Mouse (Mus musculus) midbrain, embryonic 16.5 days (tissue): ENCODE measurements around the gene Lifr. TPM values are rescaled to one million over a fixed set of nuclear protein-coding genes. Genes with fewer than 3 reads are reported as not detected.

ENCODE experiments used
- ATAC-seq: fragments of 200-750 bp; cut with Nextera tagmentation; 2 replicates; pipeline ENCODE4 v1.8.0; 2017; ENCODE audit warnings: moderate TSS enrichment
- H3K27ac ChIP-seq: fragments of 300-500 bp; sonication (generic); 2 replicates; pipeline ENCODE4 v1.5.1; 2014; ENCODE audit warnings: mild to moderate bottlenecking, low read length, mixed read lengths
- H3K27me3 ChIP-seq: fragments of 300-500 bp; sonication (generic); 2 replicates; pipeline ENCODE4 v1.6.1; 2014; ENCODE audit warnings: low read depth, low read length, mixed read lengths; ENCODE audit not compliant: control insufficient read depth, insufficient read depth
- H3K36me3 ChIP-seq: fragments of 300-500 bp; sonication (generic); 2 replicates; pipeline ENCODE4 v1.6.1; 2014; ENCODE audit warnings: mild to moderate bottlenecking, low read length, moderate library complexity, mixed read lengths; ENCODE audit not compliant: control insufficient read depth, insufficient read depth
- H3K4me1 ChIP-seq: fragments of 300-500 bp; sonication (generic); 2 replicates; pipeline ENCODE4 v1.6.1; 2014; ENCODE audit warnings: mild to moderate bottlenecking, low read length, mixed read lengths; ENCODE audit not compliant: control insufficient read depth, insufficient read depth
- H3K4me2 ChIP-seq: fragments of 300-500 bp; sonication (generic); 2 replicates; pipeline ENCODE4 v1.6.1; 2014; ENCODE audit warnings: mild to moderate bottlenecking, low read length, mixed read lengths
- H3K4me3 ChIP-seq: fragments of 300-500 bp; sonication (generic); 2 replicates; pipeline ENCODE4 v1.5.1; 2014; ENCODE audit warnings: low read depth, mild to moderate bottlenecking, low read length, moderate library complexity, mixed read lengths
- H3K9ac ChIP-seq: fragments of 300-500 bp; sonication (generic); 2 replicates; pipeline ENCODE4 v1.6.1; 2014; ENCODE audit warnings: low read depth, low read length, mixed read lengths
- H3K9me3 ChIP-seq: fragments of 300-500 bp; sonication (generic); replicated peaks from 2 replicates; pipeline ENCODE4 v1.6.1; 2014; ENCODE audit warnings: mild to moderate bottlenecking, low read length, mixed read lengths; ENCODE audit not compliant: control insufficient read depth, poor library complexity, severe bottlenecking
- WGBS: fragments of 180-500 bp; shearing (Covaris S2); extraction: QIAGEN DNeasy Blood & Tissue Kit; methylation state at CpG from one replicate; pipeline ENCODE4 v1.1.7; 2014; 5-methylcytosine and 5-hydroxymethylcytosine counted together
- polyA plus RNA-seq: library from polyadenylated mRNA; unstranded; fragments of >200 nt; fragmentation: Nextera tagmentation; extraction: Ambion mirVana; gene quantifications from 2 replicates; pipeline ENCODE4 v1.2.1, GENCODE M21; 2015

Lifr gene
- polyA plus RNA-seq, 1 experiment from 2014 or later = 9.5 TPM

DNA sequence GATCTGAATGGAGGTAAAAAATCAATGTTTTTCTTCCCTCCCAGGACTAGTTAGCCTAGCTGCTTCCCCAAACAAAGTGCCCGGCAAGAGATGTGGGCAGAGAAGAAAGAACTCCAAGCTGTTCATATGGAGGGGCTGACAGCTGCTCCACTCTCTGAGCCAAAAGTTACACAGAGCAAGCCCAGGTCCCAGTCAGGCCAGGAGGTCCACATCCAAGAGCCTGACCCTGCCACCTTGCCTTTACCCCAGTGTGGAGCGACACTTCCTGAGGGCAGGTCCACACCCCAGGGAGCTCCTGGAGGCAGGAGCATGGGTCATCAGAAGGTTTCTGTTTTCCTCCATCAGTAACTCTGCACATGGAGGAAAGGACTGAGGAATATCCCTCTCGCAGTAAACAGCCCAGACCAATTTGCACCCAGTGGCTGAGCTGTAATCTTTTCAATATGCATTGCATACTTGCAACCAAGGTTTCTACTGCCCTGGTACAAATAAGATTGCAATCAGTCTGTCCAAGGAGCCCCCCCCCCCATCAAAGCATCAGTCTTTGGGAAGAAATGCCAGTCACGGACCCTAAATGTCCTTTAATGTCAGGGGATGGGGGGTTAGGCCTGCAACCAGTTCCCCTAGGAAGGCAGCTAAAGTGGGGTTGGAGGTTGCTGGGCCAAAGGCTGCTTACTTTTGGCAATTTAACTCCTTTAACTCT, 28.3 kb upstream of the Lifr start:
- ATAC-seq = peak; percentile 56
- Histone ChIP-seq H3K4me3 (no peak overlapping the region), H3K27ac (no peak overlapping the region), H3K9ac (no peak overlapping the region), H3K27me3 (no peaks in the 10 kb centered on the region), H3K4me2 (no peak overlapping the region), H3K9me3 (no peaks in the 10 kb centered on the region), H3K4me1 (peaks cover 2% of the 10 kb centered on the region; the same call in 1 of the 2 replicates), H3K36me3 (no peaks in the 10 kb centered on the region)
- WGBS = 18% methylated on average over 4 of the region's 4 CpGs

DNA sequence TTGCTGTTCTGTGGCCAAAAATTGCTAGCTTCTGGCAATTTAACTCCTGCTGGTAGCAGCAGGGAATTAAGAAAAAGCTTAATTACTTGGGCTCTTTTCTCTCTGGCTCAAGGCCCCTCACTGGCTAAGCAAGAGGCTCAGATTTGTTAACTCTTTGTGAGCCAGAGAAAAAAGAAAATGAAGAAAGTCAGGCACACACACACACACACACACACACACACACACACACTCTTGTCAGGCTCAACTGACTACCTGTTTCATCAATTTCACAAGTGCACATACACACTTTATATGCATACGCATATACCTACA, 27.8 kb upstream of the Lifr start:
- Histone ChIP-seq H3K9me3 (no peaks in the 10 kb centered on the region), H3K36me3 (no peaks in the 10 kb centered on the region), H3K27me3 (no peaks in the 10 kb centered on the region), H3K27ac (no peak overlapping the region), H3K4me3 (no peak overlapping the region), H3K4me2 (no peak overlapping the region), H3K9ac (no peak overlapping the region), H3K4me1 (peaks cover 2% of the 10 kb centered on the region; the same call in 1 of the 2 replicates)
- no peak for ATAC-seq
- WGBS = 94% methylated on average over 1 of the region's 1 CpGs

DNA sequence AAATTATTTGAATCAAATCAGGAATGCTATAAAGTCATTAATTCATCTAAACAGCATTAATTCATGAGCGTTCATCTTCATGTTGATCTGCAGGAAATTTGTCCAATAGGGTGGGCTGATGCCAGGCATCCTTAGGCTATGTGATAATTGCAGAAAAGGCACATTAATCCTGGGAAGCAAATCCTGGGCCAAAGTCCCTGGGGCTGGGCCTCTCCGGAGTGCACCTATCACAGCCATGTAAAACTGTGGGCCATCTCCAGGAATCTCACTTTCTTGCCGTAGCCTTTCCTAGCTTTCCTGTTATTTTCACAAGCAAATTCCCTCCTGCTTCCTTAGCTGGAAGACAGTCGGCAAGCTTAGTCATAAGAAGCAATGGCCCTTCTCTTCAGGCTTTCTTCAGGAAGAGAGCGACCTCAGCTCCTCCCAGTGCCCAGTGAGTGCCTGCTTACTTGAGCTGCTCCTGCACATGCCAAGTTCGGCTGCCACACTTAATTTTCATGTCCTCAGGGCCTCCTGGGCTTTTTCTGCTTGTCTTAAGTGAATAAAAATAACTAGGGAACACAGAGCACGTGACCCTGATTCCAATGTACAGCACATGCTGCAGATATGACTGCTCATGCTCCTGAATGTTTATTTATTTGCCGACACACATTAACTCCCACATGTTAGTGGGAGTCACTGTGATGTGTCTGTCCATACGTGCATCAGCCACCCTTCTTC, 26.7 kb upstream of the Lifr start:
- no peak overlapping the region for H3K9ac ChIP-seq
- H3K27ac ChIP-seq = no peak overlapping the region
- H3K9me3 ChIP-seq = no peaks in the 10 kb centered on the region
- no peaks in the 10 kb centered on the region for H3K36me3 ChIP-seq
- no peak for ATAC-seq
- H3K27me3 ChIP-seq = no peaks in the 10 kb centered on the region
- no peak overlapping the region for H3K4me2 ChIP-seq
- no peak overlapping the region for H3K4me3 ChIP-seq
- peaks cover 2% of the 10 kb centered on the region; the same call in 1 of the 2 replicates for H3K4me1 ChIP-seq
- WGBS = 70% methylated on average over 9 of the region's 9 CpGs

DNA sequence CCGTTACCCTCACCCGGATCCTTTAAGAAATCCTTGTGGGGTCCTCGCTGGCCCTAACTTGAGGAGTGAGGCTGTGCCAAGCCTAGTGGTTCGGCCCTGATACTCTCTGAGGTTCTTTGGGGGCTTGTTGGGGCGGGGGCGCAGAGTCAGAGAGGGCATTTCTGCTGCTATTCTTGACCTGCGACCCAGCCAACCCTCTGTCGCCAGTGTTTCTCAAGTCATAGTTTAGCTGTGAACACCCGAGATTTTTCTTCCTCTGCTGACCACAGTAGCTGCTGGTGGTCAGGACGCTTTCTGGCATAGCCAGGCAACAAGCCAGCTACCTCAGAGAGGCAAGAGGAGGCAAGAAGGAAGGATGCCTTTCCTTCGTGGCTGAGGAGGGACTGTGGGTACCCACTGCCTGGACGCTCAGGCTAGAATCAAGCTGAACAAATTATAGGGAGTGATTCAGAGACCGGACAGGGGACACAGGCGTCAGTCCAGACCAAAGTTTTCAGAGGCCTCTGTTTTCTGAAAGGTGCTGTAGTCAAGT, 25.4 kb upstream of the Lifr start:
- WGBS = 86% methylated on average over 14 of the region's 14 CpGs
- Histone ChIP-seq H3K27me3 (no peaks in the 10 kb centered on the region), H3K36me3 (no peaks in the 10 kb centered on the region), H3K27ac (no peak overlapping the region), H3K9me3 (no peaks in the 10 kb centered on the region), H3K9ac (no peak overlapping the region), H3K4me3 (no peak overlapping the region), H3K4me1 (peaks cover 2% of the 10 kb centered on the region; the same call in 1 of the 2 replicates), H3K4me2 (no peak overlapping the region)
- ATAC-seq = no peak

DNA sequence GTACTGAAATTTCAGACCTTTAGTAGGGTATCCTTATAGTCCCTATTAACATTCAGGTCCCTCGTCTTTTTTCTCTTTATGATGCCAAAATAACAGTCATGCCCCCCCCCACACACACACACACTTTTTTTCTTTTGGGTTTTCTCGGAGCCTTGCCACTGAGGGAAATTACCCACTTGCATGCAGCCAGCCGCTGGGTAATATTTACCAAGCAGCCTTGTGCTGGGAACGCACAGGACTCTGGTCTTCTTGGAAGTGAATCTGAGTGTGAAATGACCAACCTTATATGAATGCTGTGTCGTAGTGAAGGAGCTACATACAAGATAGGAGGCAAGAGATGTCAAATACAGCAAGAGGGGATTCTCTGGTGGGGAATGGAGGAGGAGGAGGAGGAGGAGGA, 24.8 kb upstream of the Lifr start:
- Histone ChIP-seq H3K4me1 (peaks cover 2% of the 10 kb centered on the region; the same call in 1 of the 2 replicates), H3K4me3 (no peak overlapping the region), H3K36me3 (no peaks in the 10 kb centered on the region), H3K4me2 (no peak overlapping the region), H3K9me3 (no peaks in the 10 kb centered on the region), H3K9ac (no peak overlapping the region), H3K27me3 (no peaks in the 10 kb centered on the region), H3K27ac (no peak overlapping the region)
- no peak for ATAC-seq
- WGBS = 86% methylated on average over 5 of the region's 5 CpGs

DNA sequence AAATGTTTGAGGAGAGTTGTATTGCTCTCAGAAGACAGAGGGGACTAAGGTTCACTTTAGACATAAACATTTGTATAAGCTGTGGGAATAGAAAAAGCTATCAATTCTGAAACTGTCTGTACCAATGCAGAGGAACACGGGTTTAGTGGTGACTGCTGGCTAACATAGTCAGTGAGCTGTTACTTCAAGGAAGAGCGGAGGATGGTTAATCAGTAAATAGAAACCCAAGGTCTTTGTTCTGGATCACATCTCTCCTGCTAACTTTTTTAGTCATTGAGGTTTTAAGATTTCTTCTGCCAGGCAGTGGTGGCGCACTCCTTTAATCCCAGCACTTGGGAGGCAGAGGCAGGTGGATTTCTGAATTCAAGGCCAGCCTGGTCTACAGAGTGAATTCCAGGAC, 23.7 kb upstream of the Lifr start:
- Histone ChIP-seq H3K4me3 (no peak overlapping the region), H3K9ac (no peak overlapping the region), H3K4me2 (no peak overlapping the region), H3K27me3 (no peaks in the 10 kb centered on the region), H3K36me3 (no peaks in the 10 kb centered on the region), H3K27ac (no peak overlapping the region), H3K4me1 (peaks cover 5% of the 10 kb centered on the region; the same call in 1 of the 2 replicates), H3K9me3 (no peaks in the 10 kb centered on the region)
- no peak for ATAC-seq
- 94% methylated on average over 3 of the region's 3 CpGs for WGBS

DNA sequence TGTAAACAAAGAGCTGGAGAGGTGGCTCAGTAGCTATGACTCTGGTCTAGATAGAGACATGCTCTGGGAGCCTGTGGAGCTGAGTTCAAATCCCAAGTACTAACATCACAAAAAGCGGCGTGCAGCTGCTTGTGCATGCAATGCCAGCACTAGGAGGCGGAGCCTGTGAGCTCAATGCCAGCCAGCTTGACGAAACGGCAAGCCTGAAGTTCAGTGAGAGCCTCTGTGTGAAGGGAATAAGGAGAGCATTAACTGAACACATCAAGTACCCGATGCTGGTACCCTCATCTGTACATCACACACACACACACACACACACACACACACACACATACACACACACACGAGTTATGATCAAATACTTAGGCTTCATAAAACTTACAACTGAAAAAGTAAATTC, 21.0 kb upstream of the Lifr start:
- H3K27me3 ChIP-seq = no peaks in the 10 kb centered on the region
- no peak overlapping the region for H3K9ac ChIP-seq
- no peaks in the 10 kb centered on the region for H3K9me3 ChIP-seq
- peaks cover 3% of the 10 kb centered on the region; the same call in 1 of the 2 replicates for H3K4me1 ChIP-seq
- no peak overlapping the region for H3K4me2 ChIP-seq
- no peak overlapping the region for H3K27ac ChIP-seq
- no peak overlapping the region for H3K4me3 ChIP-seq
- no peaks in the 10 kb centered on the region for H3K36me3 ChIP-seq
- 54% methylated on average over 7 of the region's 7 CpGs for WGBS
- ATAC-seq = peak; percentile 52; the same call in 1 of the 2 replicates

DNA sequence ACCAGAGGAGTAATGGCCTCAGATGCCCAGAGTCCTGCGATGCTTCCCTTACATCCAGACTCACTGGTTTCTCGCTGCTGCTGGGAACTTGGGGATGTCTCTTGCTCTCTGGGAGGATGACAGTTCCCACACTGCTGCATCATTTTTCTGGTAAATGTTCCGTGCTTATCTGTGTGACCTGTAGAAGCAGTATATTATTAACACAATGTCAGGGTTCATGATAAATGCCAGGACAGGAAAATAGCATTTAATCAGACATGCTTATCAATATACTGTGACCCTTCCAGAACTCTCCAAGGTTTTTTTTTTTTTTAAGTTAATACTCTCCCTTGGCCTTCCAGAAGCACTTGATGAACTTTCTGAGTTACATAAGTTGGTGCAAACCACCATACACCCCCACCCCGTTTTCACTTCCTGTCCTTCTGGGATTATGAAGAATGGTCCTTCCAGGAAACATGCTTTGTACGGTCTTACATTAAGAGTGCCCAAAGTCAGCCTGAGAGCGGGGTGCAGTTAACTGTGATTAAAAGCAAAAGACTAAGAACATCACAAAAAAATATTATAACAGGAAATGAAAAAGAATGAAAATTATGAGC, 20.1 kb upstream of the Lifr start:
- Histone ChIP-seq H3K27ac (no peak overlapping the region), H3K4me2 (no peak overlapping the region), H3K36me3 (no peaks in the 10 kb centered on the region), H3K4me3 (no peak overlapping the region), H3K4me1 (peaks cover 3% of the 10 kb centered on the region; the same call in 1 of the 2 replicates), H3K27me3 (no peaks in the 10 kb centered on the region), H3K9me3 (no peaks in the 10 kb centered on the region), H3K9ac (no peak overlapping the region)
- 82% methylated on average over 6 of the region's 6 CpGs for WGBS
- ATAC-seq = no peak

DNA sequence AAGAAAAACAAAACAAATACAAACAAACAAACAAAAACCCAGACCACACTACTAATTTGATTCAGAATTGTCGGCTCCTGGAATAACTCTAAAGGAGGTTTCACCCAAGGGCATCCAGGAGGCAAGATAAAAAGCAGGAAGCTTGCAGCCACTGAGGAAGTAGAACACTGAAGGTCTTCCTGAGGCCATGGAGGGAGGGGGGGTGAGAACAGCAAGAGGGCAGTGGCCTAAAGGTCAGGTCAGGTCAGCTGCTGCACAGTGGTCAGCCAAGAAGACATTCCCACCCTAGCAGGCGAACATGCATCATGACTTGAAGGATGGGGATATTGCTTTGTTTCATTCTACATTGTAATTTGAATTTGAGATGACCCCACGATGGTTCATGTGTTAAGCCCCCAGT, 17.1 kb upstream of the Lifr start:
- H3K9me3 ChIP-seq = no peaks in the 10 kb centered on the region
- no peak overlapping the region for H3K9ac ChIP-seq
- peaks cover 3% of the 10 kb centered on the region; the same call in 1 of the 2 replicates for H3K4me1 ChIP-seq
- H3K27ac ChIP-seq = no peak overlapping the region
- WGBS = 81% methylated on average over 3 of the region's 3 CpGs
- H3K27me3 ChIP-seq = no peaks in the 10 kb centered on the region
- no peak for ATAC-seq
- no peak overlapping the region for H3K4me3 ChIP-seq
- H3K36me3 ChIP-seq = no peaks in the 10 kb centered on the region
- H3K4me2 ChIP-seq = no peak overlapping the region
